Mouse (Mus musculus) splenic B cell, adult 2 months (primary cell): ENCODE data around the gene Nab2.

ENCODE experiments used
- DNase-seq: peaks from one replicate; pipeline ENCODE4 v3.0.0-alpha.2; 2011; ENCODE audit warnings: low read depth, low spot score
- H3K27me3 ChIP-seq: 2 replicates; pipeline ENCODE4 v1.6.1; 2012; ENCODE audit warnings: mild to moderate bottlenecking, low read length, moderate library complexity, mixed read lengths; ENCODE audit not compliant: control insufficient read depth, poor library complexity, insufficient read depth, severe bottlenecking
- H3K36me3 ChIP-seq: 2 replicates; pipeline ENCODE4 v1.6.1; 2012; ENCODE audit warnings: mild to moderate bottlenecking, low read length, moderate library complexity, mixed read lengths; ENCODE audit not compliant: control insufficient read depth, poor library complexity, insufficient read depth, severe bottlenecking

Gene Nab2

DNA sequence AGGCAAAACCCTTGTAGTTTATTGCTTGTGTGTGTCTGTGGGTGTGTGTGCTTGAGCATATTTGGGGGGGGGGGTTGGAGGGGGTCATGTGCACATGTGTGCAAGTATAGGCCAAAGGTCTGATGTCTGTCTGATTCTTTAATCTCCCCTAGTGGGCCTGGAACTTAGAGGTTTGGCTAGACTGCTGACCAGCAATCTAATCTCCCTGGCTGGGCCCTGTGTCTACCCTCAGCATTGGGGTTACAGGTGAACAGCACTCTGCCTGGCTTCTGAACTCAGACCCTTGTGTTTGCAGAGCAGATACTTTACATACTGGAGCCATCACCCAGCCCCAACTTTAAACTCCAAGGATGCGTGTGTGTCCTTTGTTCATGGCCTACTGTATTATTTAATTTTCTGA lies 10.8 kb upstream of the Nab2 start:
- no peaks in the 10 kb centered on the region for H3K36me3 ChIP-seq
- no peak for DNase-seq
- H3K27me3 ChIP-seq, result no peaks in the 10 kb centered on the region

DNA sequence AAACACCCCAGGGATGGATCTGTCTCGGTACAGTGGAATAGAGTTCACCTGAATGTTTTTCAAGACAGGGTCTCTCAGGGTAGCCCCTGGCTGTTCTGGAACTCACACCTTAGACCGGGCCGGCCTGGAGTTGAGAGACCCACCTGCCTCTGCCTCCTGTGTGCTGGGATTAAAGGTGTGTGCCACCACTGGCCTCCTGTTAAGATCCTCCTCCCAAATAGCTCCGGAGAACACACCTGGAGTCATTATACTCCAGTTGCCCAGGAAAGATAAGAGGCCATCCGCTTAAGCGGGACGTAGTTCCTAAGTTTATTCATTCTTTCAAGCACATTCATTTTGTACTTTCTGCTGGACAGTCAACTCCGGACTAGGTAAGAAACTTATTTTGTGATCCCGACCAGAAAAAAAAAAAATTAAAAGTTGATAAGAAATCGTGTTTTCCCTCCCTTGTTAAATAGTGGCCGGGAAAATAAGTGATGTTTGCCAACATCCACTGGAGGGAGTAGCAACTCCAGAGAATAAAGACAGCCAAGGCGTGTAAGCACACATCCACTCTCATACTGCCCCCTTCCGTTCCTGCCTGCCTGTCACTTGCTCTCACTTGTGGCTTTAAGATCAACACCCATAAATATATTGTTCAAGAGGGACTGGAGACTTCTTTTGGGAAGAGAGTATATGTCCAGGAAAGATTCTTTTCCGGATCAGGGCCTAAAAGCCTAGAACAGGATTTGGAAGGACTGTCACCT lies 9.4 kb upstream of the Nab2 start:
- H3K36me3 ChIP-seq, result no peaks in the 10 kb centered on the region
- peak; percentile 84 for DNase-seq
- no peaks in the 10 kb centered on the region for H3K27me3 ChIP-seq

DNA sequence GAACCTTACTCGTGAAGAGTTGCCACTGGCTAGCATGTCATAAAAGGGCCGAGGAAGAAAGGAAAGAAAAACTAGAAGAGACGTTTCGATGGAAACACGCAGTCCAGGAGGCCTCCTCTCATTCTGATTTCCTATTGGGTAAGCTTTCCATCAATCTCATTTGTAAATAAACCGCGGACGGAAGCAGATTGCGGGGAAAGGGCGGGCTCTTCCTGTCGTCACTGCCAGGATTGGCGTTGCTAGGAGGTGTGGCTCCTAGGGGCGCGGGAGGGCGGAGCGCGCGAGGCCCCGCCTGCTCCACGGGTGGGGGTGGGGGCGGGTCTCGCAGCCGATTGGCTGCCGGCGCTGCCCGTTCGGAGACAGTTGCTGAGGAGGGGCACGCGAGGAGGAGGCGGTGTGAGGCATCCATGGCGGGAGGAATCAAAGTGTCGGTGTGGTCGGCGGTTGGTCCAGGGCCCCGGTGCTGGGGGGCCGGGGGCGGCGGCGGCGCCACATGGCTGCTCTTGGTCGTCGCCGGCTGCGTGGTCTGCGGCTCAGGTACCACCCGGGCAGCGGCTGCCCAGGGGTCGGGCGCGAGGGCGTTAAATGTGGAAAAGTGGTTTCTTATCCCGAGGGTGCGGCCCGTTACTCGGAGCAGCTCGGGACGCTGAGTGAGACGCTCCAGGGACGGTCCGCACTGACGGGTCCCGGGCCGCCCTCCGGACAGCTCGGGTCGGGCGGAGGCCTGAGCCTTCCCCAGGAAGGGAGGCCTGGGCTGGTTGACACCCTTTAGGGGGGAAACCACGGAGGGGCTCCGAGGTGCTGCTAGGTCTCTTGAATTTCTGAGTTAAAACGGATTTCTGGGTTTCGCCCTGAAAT lies 8.6 kb upstream of the Nab2 start:
- Histone ChIP-seq H3K36me3 (no peaks in the 10 kb centered on the region), H3K27me3 (no peaks in the 10 kb centered on the region)
- DNase-seq, result peak; percentile 99

DNA sequence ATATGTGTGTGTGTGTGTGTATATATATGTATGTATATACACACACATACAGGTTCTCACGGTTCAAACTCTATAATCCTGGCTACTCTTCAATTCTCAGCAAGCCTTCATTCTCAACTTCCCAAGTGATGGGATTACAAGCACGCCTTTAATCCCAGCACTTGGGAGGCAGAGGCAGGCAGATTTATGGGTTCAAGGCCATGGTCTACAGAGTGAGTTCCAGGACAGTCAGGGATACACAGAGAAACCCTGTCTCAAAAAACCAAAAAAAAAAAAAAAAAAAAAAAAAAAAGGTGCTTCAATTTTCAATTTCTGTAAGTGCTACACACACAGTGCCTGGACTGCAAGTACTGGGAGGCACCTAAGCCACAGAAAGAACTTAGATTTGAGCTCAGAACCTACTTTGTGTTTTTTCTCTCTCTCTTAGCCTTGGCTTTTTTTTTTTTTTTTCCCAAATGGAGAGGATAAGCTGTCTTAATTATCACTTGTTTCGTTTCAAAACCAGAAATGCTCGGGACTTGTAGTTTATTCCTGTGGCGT lies 7.6 kb upstream of the Nab2 start:
- Histone ChIP-seq H3K36me3 (no peaks in the 10 kb centered on the region), H3K27me3 (no peaks in the 10 kb centered on the region)
- DNase-seq, result no peak

DNA sequence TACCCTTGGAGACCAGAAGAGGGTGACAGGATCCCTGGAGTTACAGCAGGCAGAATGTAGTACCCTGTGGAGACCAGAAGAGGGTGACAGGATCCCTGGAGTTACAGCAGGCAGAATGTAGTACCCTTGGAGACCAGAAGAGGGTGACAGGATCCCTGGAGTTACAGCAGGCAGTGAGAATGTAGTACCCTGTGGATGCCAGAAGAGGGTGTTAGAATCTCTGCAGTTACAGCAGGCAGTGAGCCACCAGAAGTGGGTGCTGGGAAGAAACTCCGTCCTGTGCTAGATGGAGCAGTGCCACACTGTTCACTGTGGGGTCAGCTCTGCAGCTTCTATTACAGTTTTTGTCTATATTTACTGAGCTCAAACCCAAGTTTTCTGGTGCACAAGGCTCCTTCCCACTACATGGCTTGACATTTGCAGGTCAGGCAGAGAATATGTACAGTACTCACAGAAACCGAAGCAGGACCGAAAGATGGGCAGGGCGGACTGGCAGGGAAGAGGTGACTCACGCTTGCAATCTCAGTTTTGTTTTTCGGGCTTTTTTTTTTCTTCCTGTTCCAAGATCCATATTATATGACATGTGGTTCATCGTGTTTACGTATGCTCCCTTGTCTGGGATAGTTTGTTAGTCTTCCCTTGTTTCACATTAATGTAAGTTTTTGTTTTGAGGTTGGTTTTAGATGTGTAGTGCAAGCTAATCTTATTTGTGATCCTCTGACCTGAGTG lies 6.6 kb upstream of the Nab2 start:
- H3K36me3 ChIP-seq, result no peaks in the 10 kb centered on the region
- DNase-seq, result peak; percentile 78
- H3K27me3 ChIP-seq, result no peaks in the 10 kb centered on the region

DNA sequence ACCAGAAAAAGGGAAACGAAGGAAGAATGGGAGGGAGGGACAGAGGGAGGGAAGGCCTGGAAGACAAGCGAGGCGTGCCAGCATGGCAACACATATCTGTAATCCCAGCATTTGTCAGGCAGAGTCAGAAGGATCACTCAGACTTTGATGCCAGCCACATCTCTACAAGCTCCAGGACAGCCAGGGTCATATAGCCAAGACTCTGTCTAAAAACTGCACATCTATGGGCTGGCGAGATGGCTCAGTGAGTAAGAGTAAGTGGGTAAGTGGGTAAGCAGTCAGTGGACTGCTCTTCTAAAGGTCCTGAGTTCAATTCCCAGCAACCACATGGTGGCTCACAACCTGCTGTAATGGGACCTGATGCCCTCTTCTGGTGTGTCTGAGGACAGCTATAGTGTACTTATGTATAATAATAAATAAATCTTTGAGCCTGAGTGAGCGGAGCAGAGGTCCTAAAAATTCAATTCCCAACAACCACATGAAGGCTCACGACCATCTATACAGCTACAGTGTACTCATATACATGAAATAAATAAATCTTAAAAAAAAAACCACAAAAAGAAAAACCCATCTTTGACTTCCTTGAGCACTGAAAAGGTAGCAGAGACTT lies 5.8 kb upstream of the Nab2 start:
- no peaks in the 10 kb centered on the region for H3K27me3 ChIP-seq
- no peaks in the 10 kb centered on the region for H3K36me3 ChIP-seq
- no peak for DNase-seq

DNA sequence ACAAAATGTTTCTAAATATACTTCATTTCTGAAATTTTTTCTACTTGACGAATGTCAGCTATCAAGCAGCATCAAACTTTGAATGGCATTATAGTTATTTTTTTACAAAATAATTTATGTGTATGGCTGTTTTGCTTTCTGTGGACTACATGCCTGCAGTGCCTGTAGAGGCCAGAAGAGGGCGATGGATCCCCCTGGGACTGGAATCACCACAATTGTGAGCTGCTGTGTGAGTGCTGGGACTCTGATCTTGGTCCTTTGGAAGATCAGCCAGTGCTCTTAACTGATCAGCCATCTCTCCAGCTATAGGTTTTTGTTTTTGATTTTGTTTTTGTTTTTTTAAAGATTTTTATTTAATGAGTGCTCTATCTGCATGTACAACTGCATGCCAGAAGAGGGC lies 2.9 kb upstream of the Nab2 start:
- H3K36me3 ChIP-seq, result no peaks in the 10 kb centered on the region
- H3K27me3 ChIP-seq, result no peaks in the 10 kb centered on the region
- DNase-seq, result peak; percentile 76

DNA sequence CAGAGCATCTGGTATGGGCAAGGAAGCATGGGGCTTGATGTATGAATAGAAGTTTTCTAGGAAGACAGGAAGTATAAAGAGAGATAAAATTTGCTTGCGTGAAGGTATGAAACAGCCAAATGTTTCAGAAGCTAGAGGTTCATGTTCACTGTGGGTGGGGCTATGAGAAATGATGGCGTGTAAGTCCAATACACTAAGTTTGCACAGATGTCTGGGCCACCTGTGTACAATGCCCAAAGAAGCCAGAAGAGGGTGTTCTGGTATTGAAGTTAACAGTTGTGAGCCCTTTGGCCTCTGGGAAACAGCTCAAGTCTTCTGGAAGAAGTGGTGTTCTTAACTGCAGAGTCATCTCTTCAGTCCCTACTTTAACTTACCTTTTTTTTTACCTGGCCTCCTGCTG lies 1.8 kb upstream of the Nab2 start:
- Histone ChIP-seq H3K36me3 (no peaks in the 10 kb centered on the region), H3K27me3 (no peaks in the 10 kb centered on the region)
- DNase-seq, result peak; percentile 46

DNA sequence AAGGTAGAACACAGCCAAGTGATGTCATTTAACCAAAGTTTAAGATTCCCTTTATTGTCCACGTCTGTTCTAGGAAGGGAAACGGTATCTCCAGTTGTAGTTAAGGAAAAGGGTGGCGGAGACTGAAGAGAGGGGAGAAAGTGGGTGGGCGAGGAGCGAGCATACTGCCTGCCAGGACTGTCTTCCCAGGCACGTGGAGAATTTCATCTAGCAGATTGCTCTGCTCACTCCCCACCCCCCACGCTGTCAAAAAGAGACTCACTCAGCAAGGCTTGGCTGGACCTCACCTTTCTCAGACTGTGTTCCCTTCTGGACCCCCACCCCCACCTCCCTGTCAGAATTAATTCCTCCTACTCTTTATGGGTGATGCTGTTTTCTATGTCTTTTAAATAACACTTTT lies 802 bp upstream of the Nab2 start:
- H3K27me3 ChIP-seq, result no peaks in the 10 kb centered on the region
- no peak for DNase-seq
- no peaks in the 10 kb centered on the region; the same call in 1 of the 2 replicates for H3K36me3 ChIP-seq

DNA sequence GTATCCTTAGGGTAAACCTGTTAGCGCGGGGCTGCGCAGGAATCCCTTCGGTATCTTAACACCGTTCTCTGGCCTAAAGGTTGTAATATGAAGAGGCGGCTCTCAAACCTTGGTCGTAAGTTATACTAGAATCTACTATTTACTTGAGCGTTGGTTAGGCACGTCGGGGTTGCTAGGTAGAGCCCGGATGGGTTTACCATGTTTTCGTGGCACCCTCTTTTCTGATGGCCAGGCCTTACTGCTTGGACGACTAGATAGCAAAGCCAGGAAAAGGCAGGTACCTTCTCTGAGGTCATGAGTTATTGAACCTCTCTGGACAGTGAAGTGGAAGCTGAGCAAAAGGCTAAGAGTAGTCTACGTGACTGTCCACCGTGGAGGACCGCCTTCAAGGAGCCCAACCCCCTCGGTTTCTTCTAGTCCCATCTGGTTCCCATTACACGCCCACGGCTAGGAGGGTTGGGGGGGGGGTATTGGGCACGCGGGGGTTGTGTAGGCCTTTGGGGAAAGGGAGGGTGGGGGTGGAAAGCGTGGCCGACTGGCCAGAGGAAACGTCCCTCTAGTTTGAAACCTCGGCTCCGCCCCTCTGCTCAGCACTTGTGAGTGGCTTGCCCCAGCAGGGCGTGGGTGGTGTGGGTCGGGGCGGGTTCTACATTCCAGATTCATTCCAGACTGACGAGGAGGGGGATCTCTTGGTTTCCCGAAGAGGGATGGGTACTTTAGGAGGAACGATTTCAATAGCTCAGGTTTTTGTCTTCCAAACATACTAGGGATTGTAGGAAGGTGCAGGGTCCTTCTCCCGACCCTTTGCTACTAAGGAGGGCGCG lies 887 bp downstream of the Nab2 start:
- no peaks in the 10 kb centered on the region; the same call in none of the 2 replicates for H3K36me3 ChIP-seq
- no peaks in the 10 kb centered on the region for H3K27me3 ChIP-seq
- DNase-seq, result peak; percentile 84

DNA sequence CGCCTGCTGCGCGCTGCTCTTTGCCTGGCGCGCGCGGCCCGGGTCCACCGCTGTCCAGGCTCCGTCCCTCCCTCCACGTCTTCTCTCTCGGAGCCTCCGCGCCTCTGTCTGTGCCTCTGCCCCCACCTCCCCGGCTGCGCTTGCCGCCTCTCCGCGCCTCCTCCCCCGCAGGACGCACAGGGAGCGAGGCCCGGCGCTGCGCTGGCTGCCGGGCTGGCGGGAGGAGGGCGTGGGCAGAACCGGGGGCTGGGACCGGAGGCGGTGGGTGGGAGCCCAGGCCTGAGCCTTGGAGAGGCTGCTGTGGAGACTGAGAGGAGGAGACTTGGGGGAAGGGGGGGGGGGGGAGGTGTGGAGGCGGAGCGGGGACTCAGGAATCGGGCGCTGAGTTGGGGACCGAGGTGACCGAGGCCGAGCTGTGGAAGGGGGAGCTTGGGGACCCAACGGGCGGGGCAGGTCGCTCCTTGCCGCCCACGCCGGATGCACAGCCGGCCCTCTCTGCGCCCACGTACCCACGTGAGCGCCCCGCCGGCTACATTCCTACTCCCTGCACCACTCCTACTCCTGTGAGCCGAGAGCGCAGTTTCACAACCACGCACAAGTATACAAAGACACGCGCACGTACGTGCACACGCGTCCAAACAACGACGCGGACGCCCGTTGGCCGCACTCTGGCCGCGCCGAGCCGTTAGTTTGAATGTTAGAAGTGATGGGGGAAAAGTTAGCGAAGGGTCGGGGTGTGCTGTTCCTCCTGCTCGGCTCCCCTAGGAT lies 1.7 kb downstream of the Nab2 start, which contains the start of gene Nemp1:
Gene Nemp1, plus strand, starts transcription at position 401 of the 768 bp plus-strand sequence.
- peak; percentile 88 for DNase-seq
- Histone ChIP-seq H3K27me3 (no peaks in the 10 kb centered on the region), H3K36me3 (no peaks in the 10 kb centered on the region; the same call in none of the 2 replicates)

DNA sequence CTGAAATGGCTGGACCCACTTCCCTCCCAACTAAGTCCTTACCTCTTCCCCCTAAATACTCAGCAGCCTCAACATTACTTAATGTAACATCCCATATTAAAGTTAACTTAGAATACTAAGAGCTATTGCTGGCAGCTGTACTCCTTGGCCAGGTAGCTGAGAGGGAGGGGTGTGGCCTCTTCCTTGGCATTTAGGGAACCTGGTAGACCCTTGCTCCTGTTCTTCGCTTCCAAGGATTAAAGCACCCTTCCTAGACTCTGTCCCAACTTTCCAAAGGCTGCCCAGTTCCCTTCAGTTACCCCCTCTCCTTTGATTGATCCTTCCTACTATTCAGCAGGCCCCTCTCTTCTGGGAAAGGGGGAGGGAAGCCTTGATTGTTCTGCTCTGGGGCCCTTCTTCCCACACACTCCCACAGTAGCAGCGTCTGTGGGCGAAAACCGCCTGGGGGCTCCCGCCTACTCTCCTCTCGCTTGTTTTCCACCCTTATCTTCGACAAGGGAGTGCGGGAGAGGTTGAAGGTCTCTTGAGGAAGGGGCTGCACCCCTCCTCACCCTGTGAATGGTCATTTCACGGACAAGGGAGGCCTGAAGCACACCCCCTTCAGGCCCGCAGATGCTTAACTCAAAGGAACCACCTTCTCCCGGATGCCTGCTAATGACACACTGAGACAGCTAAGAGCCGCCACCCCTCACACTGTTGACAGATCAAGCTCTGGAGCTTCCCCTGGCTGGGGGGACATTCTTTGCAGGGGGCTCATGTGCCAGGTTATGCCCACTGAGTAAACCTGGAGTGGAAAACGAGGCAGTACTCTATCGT lies 2.8 kb downstream of the Nab2 start:
- no peaks in the 10 kb centered on the region for H3K27me3 ChIP-seq
- DNase-seq, result peak; percentile 42

More for the DNA sequence above, 2.8 kb downstream of the Nab2 start:
- peaks cover 5% of the 10 kb centered on the region for H3K36me3 ChIP-seq
